Mouse (Mus musculus) layer of hippocampus, adult 18-20 months (tissue): ENCODE measurements around the gene Cd247. TPM values are rescaled to one million over a fixed set of nuclear protein-coding genes. Genes with fewer than 3 reads are reported as not detected.
"Not testable (repeated sequence)": the region's sequence is repeated elsewhere in the genome, so short reads cannot be mapped to it uniquely, and the experiment has no call there.

Experiments
- DNase-seq, 2 experiments: peaks; one replicate each; pipeline ENCODE4 v3.0.0; 2022; ENCODE audit warnings: low spot score in 2 of 2
- long read RNA-seq: library from polyadenylated mRNA; stranded (forward); transcript quantifications from one replicate; pipeline ENCODE4 v2.0.0, GENCODE M21; 2021
- total RNA-seq, 2 experiments: library from RNA; stranded (reverse); gene quantifications; 2 replicates each; pipeline ENCODE4 v1.2.3; 2021

Cd247 gene
- not detected for total RNA-seq
- long read RNA-seq, result 0 reads

- DNase-seq, result no peak
These were observed at the start of gene Cd247 for GRCm38 (mm10) chr1:165788511-165788910. Cd247 (plus strand) TSS chr1:165788681.

- DNase-seq, result no peak
These were observed 49.5 kb upstream of the Cd247 start for GRCm38 (mm10) chr1:165738985-165739384.

GRCm38 (mm10) chr1:165741989-165742388 lies 46.5 kb upstream of the Cd247 start:
- DNase-seq, result no peak

GRCm38 (mm10) chr1:165748053-165748452 lies 40.4 kb upstream of the Cd247 start:
- no peak for DNase-seq

GRCm38 (mm10) chr1:165751142-165751541 lies 37.3 kb upstream of the Cd247 start:
- no peak for DNase-seq

- DNase-seq, result no peak
These were observed 36.6 kb upstream of the Cd247 start for GRCm38 (mm10) chr1:165751838-165752237.

- no peak for DNase-seq
These were observed 34.3 kb upstream of the Cd247 start for GRCm38 (mm10) chr1:165754205-165754604.

GRCm38 (mm10) chr1:165755194-165755593 lies 33.3 kb upstream of the Cd247 start:
- no peak for DNase-seq

- DNase-seq, result no peak
These were observed 26.8 kb upstream of the Cd247 start for GRCm38 (mm10) chr1:165761522-165762305.

- not testable (repeated sequence) for DNase-seq
These were observed 26.0 kb upstream of the Cd247 start for GRCm38 (mm10) chr1:165762498-165762897.

- no peak for DNase-seq
These were observed 25.4 kb upstream of the Cd247 start for GRCm38 (mm10) chr1:165762914-165763634.

- peak; percentile 90 to 96 for DNase-seq
These were observed 24.7 kb upstream of the Cd247 start, which contains the start of gene Creg1 for GRCm38 (mm10) chr1:165763635-165764372. Creg1 (plus strand) TSS chr1:165763746.

GRCm38 (mm10) chr1:165764571-165764970 lies 23.9 kb upstream of the Cd247 start:
- no peak for DNase-seq

- DNase-seq, result no peak
These were observed 23.4 kb upstream of the Cd247 start for GRCm38 (mm10) chr1:165765041-165765440.

GRCm38 (mm10) chr1:165765651-165766294 lies 22.7 kb upstream of the Cd247 start:
- no peak for DNase-seq

GRCm38 (mm10) chr1:165766295-165766890 lies 22.1 kb upstream of the Cd247 start:
- DNase-seq, result no peak

- DNase-seq, result no peak
These were observed 19.5 kb upstream of the Cd247 start for GRCm38 (mm10) chr1:165768894-165769512.

GRCm38 (mm10) chr1:165770181-165770759 lies 18.2 kb upstream of the Cd247 start:
- no peak for DNase-seq

GRCm38 (mm10) chr1:165771491-165771897 lies 17.0 kb upstream of the Cd247 start:
- DNase-seq, result peak; percentile 21 to 73

GRCm38 (mm10) chr1:165771998-165772397 lies 16.5 kb upstream of the Cd247 start:
- no peak for DNase-seq
